Mouse (Mus musculus) bone marrow macrophage, adult 2 months (primary cell): ENCODE data around the gene 1700057G04Rik.

Experiments
- CTCF ChIP-seq: IDR thresholded peaks from 2 replicates; pipeline ENCODE4 v1.5.1; 2012; ENCODE audit warnings: low read depth, mild to moderate bottlenecking, low read length, moderate library complexity
- POLR2A ChIP-seq: IDR thresholded peaks from 2 replicates; pipeline ENCODE4 v1.6.1; 2012; ENCODE audit warnings: mild to moderate bottlenecking, low read depth, low read length, borderline replicate concordance

DNA sequence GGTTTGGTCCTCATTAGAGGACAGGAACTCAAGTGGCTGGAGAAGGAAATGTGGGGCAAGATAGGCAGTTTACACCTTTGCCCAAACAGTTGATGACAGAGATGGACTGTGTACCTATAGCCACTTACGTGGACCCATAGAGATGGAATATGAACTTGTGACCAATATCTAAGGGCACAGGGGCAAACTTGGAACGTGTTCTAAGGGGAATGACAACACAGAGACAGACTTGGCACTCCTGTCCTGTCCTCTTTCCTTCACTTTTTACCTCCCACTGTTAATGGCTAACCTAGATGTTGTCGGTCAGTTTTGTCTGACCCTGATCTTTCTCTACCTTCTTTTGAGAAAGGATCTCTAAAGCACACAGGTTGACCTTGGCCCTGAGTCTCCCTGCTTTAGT, 74.2 kb downstream of the 1700057G04Rik start:
- TF ChIP-seq CTCF (no peak), POLR2A (no peak)
